Mouse (Mus musculus): ENCODE measurements around the gene Bscl2.

GRCm38 (mm10) chr19:8875031-8875430 lies 37.8 kb downstream of the Bscl2 start:
- no peak for TF ChIP-seq CTCF (IDR thresholded peaks at IDR 0.05; ENCODE audit: insufficient read depth, low read depth, low read length)
- TF ChIP-seq POLR2A (IDR thresholded peaks at IDR 0.05; ENCODE audit: insufficient read depth, low read depth, low read length), result no peak
